Mouse (Mus musculus): Measurements from ENCODE around the gene Rilpl1. TPM values are rescaled to one million over a fixed set of nuclear protein-coding genes. Genes with fewer than 3 reads are reported as not detected.

Gene Rilpl1
- polyA plus RNA-seq, 1 experiment from 2014 or later: 9.8 TPM

DNA sequence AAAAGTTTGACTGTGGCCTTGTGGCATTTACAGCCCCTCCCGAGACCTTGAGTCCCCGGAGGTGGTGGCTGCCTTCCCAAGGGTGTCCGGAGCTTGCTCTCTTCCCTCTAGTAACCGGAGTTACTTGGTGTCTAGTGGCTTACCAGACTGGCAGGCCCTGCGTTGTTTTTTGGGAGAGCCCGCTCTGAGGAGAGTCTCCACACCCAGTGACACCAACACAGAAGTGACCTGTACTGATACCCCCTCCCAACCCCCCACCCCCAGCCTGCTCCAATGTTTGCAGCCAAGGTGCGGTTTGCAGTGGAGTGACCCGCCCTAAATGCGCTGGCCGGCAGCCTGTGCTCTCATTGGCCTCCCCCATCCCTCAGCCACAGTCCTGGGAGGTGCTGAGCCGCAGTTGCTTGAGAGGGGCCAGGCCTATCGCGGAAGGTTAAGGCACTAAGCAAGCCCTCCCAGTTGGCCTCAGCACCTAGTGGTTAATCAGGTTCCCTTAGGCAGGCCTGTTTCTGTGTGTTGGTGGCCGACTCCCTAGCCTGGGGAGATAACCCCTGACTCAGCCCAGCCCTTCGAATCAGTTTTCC lies 84.8 kb downstream of the Rilpl1 start:
- peaks cover 39% of the 10 kb centered on the region for H3K36me3 ChIP-seq (ENCODE audit: control insufficient read depth, insufficient read depth, low read length)
- H3K4me2 ChIP-seq: peak overlapping the region; percentile 83
- peak overlapping the region; percentile 94 for H3K9ac ChIP-seq (ENCODE audit: low read depth, low read length)
- H3K9me3 ChIP-seq (ENCODE audit: control insufficient read depth, low read length): no peaks in the 10 kb centered on the region
- 1% methylated on average over 15 of the region's 15 CpGs for WGBS
- DNase-seq (ENCODE audit: low spot score): peak; percentile 80
- ATAC-seq (replicated peaks; ENCODE audit: low FRiP score): peak; percentile 87
- peaks cover 53% of the 10 kb centered on the region for H3K4me1 ChIP-seq (replicated peaks; ENCODE audit: control insufficient read depth, insufficient read depth, low read length)
- peak overlapping the region; percentile 96 for H3K4me3 ChIP-seq (ENCODE audit: low read depth, low read length)
- peak overlapping the region; percentile 97 for H3K27ac ChIP-seq (ENCODE audit: low read depth, low read length)
- H3K27me3 ChIP-seq (replicated peaks; ENCODE audit: control insufficient read depth, insufficient read depth, low read length): no peaks in the 10 kb centered on the region

DNA sequence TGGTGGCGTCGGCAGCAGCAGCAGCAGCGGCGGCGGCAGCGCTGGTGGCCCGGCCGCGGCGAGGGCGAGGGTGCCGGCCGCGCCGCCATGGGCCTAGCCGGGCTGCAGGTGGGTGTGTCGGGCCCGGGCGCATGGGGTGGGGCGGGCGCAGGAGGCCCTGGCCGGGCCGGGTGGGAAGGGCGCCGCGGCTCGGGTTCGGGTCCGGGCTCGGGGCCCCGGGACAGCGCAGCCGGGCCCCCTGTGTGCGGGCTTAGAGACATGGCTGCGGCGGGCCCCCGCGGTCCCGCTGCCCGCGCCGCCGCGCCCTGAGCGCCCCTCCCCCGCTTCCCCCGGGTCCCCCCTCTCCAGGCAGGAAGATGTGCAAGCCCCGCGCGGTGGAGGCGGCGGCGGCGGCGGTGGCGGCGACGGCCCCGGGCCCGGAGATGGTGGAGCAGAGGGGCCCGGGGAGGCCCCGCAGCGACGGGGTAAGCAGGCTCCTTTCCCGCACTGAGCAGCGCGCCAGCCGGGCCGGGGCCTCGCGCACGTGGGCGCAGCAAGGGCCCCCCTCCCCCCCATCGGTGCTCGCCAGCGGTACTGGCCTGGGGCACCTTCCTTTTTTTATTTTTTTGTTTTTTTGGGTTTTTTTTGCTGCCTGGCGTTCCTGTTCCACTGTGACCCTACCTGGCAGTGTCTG lies 85.4 kb downstream of the Rilpl1 start:
- Histone ChIP-seq H3K4me1 (replicated peaks; ENCODE audit: control insufficient read depth, insufficient read depth, low read length) (peaks cover 47% of the 10 kb centered on the region), H3K9ac (ENCODE audit: low read depth, low read length) (peak overlapping the region; percentile 94), H3K27ac (ENCODE audit: low read depth, low read length) (peak overlapping the region; percentile 97), H3K4me3 (ENCODE audit: low read depth, low read length) (peak overlapping the region; percentile 96), H3K9me3 (ENCODE audit: control insufficient read depth, low read length) (no peaks in the 10 kb centered on the region), H3K4me2 (peak overlapping the region; percentile 83), H3K36me3 (ENCODE audit: control insufficient read depth, insufficient read depth, low read length) (peaks cover 33% of the 10 kb centered on the region), H3K27me3 (replicated peaks; ENCODE audit: control insufficient read depth, insufficient read depth, low read length) (no peaks in the 10 kb centered on the region)
- WGBS: under 1% methylated on average over 34 of the region's 77 CpGs
- ATAC-seq (replicated peaks; ENCODE audit: low FRiP score) (peak; percentile 53), DNase-seq (ENCODE audit: low spot score) (peak; percentile 75)

GRCm38 (mm10) chr5:124444661-124445561 lies 86.3 kb downstream of the Rilpl1 start:
- WGBS: 6% methylated on average over 46 of the region's 66 CpGs
- H3K36me3 ChIP-seq (ENCODE audit: control insufficient read depth, insufficient read depth, low read length): peaks cover 25% of the 10 kb centered on the region
- peak overlapping the region; percentile 94 for H3K9ac ChIP-seq (ENCODE audit: low read depth, low read length)
- peak overlapping the region; percentile 83 for H3K4me2 ChIP-seq
- DNase-seq (ENCODE audit: low spot score) (peak; percentile 82), ATAC-seq (replicated peaks; ENCODE audit: low FRiP score) (peak; percentile 80)
- H3K4me3 ChIP-seq (ENCODE audit: low read depth, low read length): peak overlapping the region; percentile 96
- H3K4me1 ChIP-seq (replicated peaks; ENCODE audit: control insufficient read depth, insufficient read depth, low read length): peaks cover 38% of the 10 kb centered on the region
- H3K9me3 ChIP-seq (ENCODE audit: control insufficient read depth, low read length): no peaks in the 10 kb centered on the region
- H3K27ac ChIP-seq (ENCODE audit: low read depth, low read length): peak overlapping the region; percentile 97
- H3K27me3 ChIP-seq (replicated peaks; ENCODE audit: control insufficient read depth, insufficient read depth, low read length): no peaks in the 10 kb centered on the region

DNA sequence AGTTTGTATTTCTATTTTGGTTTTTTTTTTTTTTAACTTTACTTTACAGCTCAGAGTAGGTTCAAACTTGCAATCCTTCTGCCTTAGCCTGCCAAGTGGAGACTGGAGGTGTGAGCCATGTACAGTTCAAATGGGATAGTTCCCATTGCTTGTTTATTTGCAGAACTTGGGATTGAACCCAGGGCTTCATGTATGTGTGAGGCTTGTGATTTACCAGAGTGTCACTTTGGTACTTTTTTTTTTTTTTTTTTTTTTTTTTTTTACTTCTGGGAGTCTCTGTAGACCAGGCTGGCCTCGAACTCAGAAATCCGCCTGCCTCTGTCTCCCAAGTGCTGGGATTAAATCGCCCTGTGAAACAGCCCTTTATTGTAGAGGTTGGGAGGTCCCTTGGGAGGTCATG lies 87.0 kb downstream of the Rilpl1 start:
- 62% methylated on average over 3 of the region's 3 CpGs for WGBS
- H3K27ac ChIP-seq (ENCODE audit: low read depth, low read length): peak overlapping the region; percentile 97
- H3K4me1 ChIP-seq (replicated peaks; ENCODE audit: control insufficient read depth, insufficient read depth, low read length): peaks cover 32% of the 10 kb centered on the region
- H3K9ac ChIP-seq (ENCODE audit: low read depth, low read length): peak overlapping the region; percentile 94
- ATAC-seq (replicated peaks; ENCODE audit: low FRiP score) (no peak), DNase-seq (ENCODE audit: low spot score) (no peak)
- H3K4me2 ChIP-seq: peak overlapping the region; percentile 83
- H3K36me3 ChIP-seq (ENCODE audit: control insufficient read depth, insufficient read depth, low read length): peaks cover 21% of the 10 kb centered on the region
- H3K27me3 ChIP-seq (replicated peaks; ENCODE audit: control insufficient read depth, insufficient read depth, low read length): no peaks in the 10 kb centered on the region
- H3K4me3 ChIP-seq (ENCODE audit: low read depth, low read length): peak overlapping the region; percentile 96; the same call in 1 of the 2 replicates
- H3K9me3 ChIP-seq (ENCODE audit: control insufficient read depth, low read length): no peaks in the 10 kb centered on the region

Other genes with a start within 250 kb of the Rilpl1 start
- gene Mphosph9, start 203.4 kb downstream of the Rilpl1 start, polyA plus RNA-seq (2014; fragmentation: Nextera tagmentation; extraction: Ambion mirVana): 12.6 and 13.1 TPM in 2 replicates
- 14.6 and 15.5 TPM in 2 replicates for gene 2810006K23Rik, start 203.3 kb downstream of the Rilpl1 start, polyA plus RNA-seq (2014; fragmentation: Nextera tagmentation; extraction: Ambion mirVana)
- 97.9 and 124 TPM in 2 replicates for gene Cdk2ap1, start 168.3 kb downstream of the Rilpl1 start, polyA plus RNA-seq (2014; fragmentation: Nextera tagmentation; extraction: Ambion mirVana)
- gene Sbno1, start 105.4 kb downstream of the Rilpl1 start, polyA plus RNA-seq (2014; fragmentation: Nextera tagmentation; extraction: Ambion mirVana): 75.2 and 86.4 TPM in 2 replicates
- 132 and 145 TPM in 2 replicates for gene Kmt5a, start 91.5 kb downstream of the Rilpl1 start, polyA plus RNA-seq (2014; fragmentation: Nextera tagmentation; extraction: Ambion mirVana)
- gene Rilpl2, start 53.0 kb downstream of the Rilpl1 start, polyA plus RNA-seq (2014; fragmentation: Nextera tagmentation; extraction: Ambion mirVana): 18.7 and 19.8 TPM in 2 replicates
- gene Snrnp35, start 48.3 kb downstream of the Rilpl1 start, polyA plus RNA-seq (2014; fragmentation: Nextera tagmentation; extraction: Ambion mirVana): 13.6 and 14.0 TPM in 2 replicates
- 521 and 566 TPM in 2 replicates for gene Tmed2, start 9.3 kb upstream of the Rilpl1 start, polyA plus RNA-seq (2014; fragmentation: Nextera tagmentation; extraction: Ambion mirVana)
- gene Ddx55, start 21.5 kb upstream of the Rilpl1 start, polyA plus RNA-seq (2014; fragmentation: Nextera tagmentation; extraction: Ambion mirVana): 18.9 and 19.6 TPM in 2 replicates
- 119 and 123 TPM in 2 replicates for gene Eif2b1, start 47.7 kb upstream of the Rilpl1 start, polyA plus RNA-seq (2014; fragmentation: Nextera tagmentation; extraction: Ambion mirVana)
- gene Gtf2h3, start 47.7 kb upstream of the Rilpl1 start, polyA plus RNA-seq (2014; fragmentation: Nextera tagmentation; extraction: Ambion mirVana): 69.7 and 69.9 TPM in 2 replicates
- 31.2 and 36.0 TPM in 2 replicates for gene Atp6v0a2, start 97.2 kb upstream of the Rilpl1 start, polyA plus RNA-seq (2014; fragmentation: Nextera tagmentation; extraction: Ambion mirVana)
- gene Dnah10, start 193.7 kb upstream of the Rilpl1 start, polyA plus RNA-seq (2014; fragmentation: Nextera tagmentation; extraction: Ambion mirVana): 0.05 and 0.10 TPM in 2 replicates

Measured in liver, embryonic 11.5 days (tissue).